Mouse (Mus musculus): ENCODE data around the gene Strc. TPM values are rescaled to one million over a fixed set of nuclear protein-coding genes. Genes with fewer than 3 reads are reported as not detected.

The Strc gene
- polyA plus RNA-seq, 1 experiment from 2014 or later, result not detected

GRCm38 (mm10) chr2:121403296-121403695, 16.3 kb upstream of the Strc start:
- Histone ChIP-seq H3K36me3 (ENCODE audit: poor library complexity, severe bottlenecking) (no peaks in the 10 kb centered on the region; the same call in 1 of the 2 replicates), H3K4me2 (no peak overlapping the region), H3K27ac (no peak overlapping the region), H3K9ac (no peak overlapping the region), H3K4me1 (no peaks in the 10 kb centered on the region), H3K9me3 (replicated peaks) (no peaks in the 10 kb centered on the region; the same call in 1 of the 2 replicates), H3K27me3 (no peaks in the 10 kb centered on the region), H3K4me3 (no peak overlapping the region)
- no peak for ATAC-seq

- Histone ChIP-seq H3K4me2 (no peak overlapping the region), H3K27me3 (no peaks in the 10 kb centered on the region), H3K9me3 (replicated peaks) (no peaks in the 10 kb centered on the region), H3K4me1 (no peaks in the 10 kb centered on the region), H3K4me3 (no peak overlapping the region), H3K27ac (no peak overlapping the region), H3K36me3 (ENCODE audit: poor library complexity, severe bottlenecking) (no peaks in the 10 kb centered on the region), H3K9ac (no peak overlapping the region)
- WGBS, result 16% methylated on average over 8 of the region's 8 CpGs
- no peak for ATAC-seq
Observed at GRCm38 (mm10) chr2:121396624-121397023, 9.7 kb upstream of the Strc start.

- H3K4me3 ChIP-seq, result no peak overlapping the region
- WGBS, result 66% methylated on average over 2 of the region's 2 CpGs
- no peak overlapping the region for H3K4me2 ChIP-seq
- no peak overlapping the region for H3K9ac ChIP-seq
- H3K9me3 ChIP-seq (replicated peaks), result no peaks in the 10 kb centered on the region
- no peaks in the 10 kb centered on the region for H3K4me1 ChIP-seq
- H3K27ac ChIP-seq, result no peak overlapping the region
- no peaks in the 10 kb centered on the region for H3K36me3 ChIP-seq (ENCODE audit: poor library complexity, severe bottlenecking)
- no peak for ATAC-seq
- H3K27me3 ChIP-seq, result no peaks in the 10 kb centered on the region
Observed at GRCm38 (mm10) chr2:121374766-121375165, 12.2 kb downstream of the Strc start.

- H3K27me3 ChIP-seq, result no peaks in the 10 kb centered on the region
- 68% methylated on average over 3 of the region's 3 CpGs for WGBS
- no peak for ATAC-seq
- H3K4me2 ChIP-seq, result no peak overlapping the region
- no peaks in the 10 kb centered on the region for H3K4me1 ChIP-seq
- no peaks in the 10 kb centered on the region for H3K9me3 ChIP-seq (replicated peaks)
- H3K27ac ChIP-seq, result no peak overlapping the region
- H3K4me3 ChIP-seq, result no peak overlapping the region
- H3K9ac ChIP-seq, result no peak overlapping the region
- H3K36me3 ChIP-seq (ENCODE audit: poor library complexity, severe bottlenecking), result no peaks in the 10 kb centered on the region
Observed at GRCm38 (mm10) chr2:121372266-121372665, 14.7 kb downstream of the Strc start.

- WGBS, result 83% methylated on average over 5 of the region's 5 CpGs
- no peak overlapping the region for H3K27ac ChIP-seq
Observed at GRCm38 (mm10) chr2:121370921-121371320, 16.0 kb downstream of the Strc start.

GRCm38 (mm10) chr2:121368831-121369230, 18.1 kb downstream of the Strc start:
- no peak overlapping the region for H3K27ac ChIP-seq
- H3K4me3 ChIP-seq, result no peak overlapping the region
- no peaks in the 10 kb centered on the region for H3K4me1 ChIP-seq
- ATAC-seq, result no peak
- H3K9ac ChIP-seq, result no peak overlapping the region
- H3K27me3 ChIP-seq, result no peaks in the 10 kb centered on the region
- no peaks in the 10 kb centered on the region for H3K9me3 ChIP-seq (replicated peaks)
- H3K4me2 ChIP-seq, result no peak overlapping the region
- 58% methylated on average over 2 of the region's 2 CpGs for WGBS
- no peaks in the 10 kb centered on the region for H3K36me3 ChIP-seq (ENCODE audit: poor library complexity, severe bottlenecking)

More at GRCm38 (mm10) chr2:121370921-121371320, 16.0 kb downstream of the Strc start:
- no peak for ATAC-seq
- no peaks in the 10 kb centered on the region for H3K4me1 ChIP-seq
- H3K27me3 ChIP-seq, result no peaks in the 10 kb centered on the region
- H3K4me3 ChIP-seq, result no peak overlapping the region
- H3K36me3 ChIP-seq (ENCODE audit: poor library complexity, severe bottlenecking), result no peaks in the 10 kb centered on the region
- H3K4me2 ChIP-seq, result no peak overlapping the region
- H3K9ac ChIP-seq, result no peak overlapping the region
- no peaks in the 10 kb centered on the region for H3K9me3 ChIP-seq (replicated peaks)

- no peak overlapping the region for H3K27ac ChIP-seq
- no peak for ATAC-seq
Observed at GRCm38 (mm10) chr2:121363656-121364055, 23.3 kb downstream of the Strc start.

GRCm38 (mm10) chr2:121359461-121359860, 27.5 kb downstream of the Strc start:
- Histone ChIP-seq H3K27ac (no peak overlapping the region), H3K36me3 (ENCODE audit: poor library complexity, severe bottlenecking) (no peaks in the 10 kb centered on the region), H3K27me3 (peaks cover 39% of the 10 kb centered on the region), H3K9ac (no peak overlapping the region), H3K4me3 (no peak overlapping the region), H3K4me2 (no peak overlapping the region), H3K9me3 (replicated peaks) (no peaks in the 10 kb centered on the region), H3K4me1 (peaks cover 9% of the 10 kb centered on the region)
- 41% methylated on average over 4 of the region's 4 CpGs for WGBS
- ATAC-seq, result no peak

More at GRCm38 (mm10) chr2:121363656-121364055, 23.3 kb downstream of the Strc start:
- Histone ChIP-seq H3K9me3 (replicated peaks) (no peaks in the 10 kb centered on the region), H3K4me2 (no peak overlapping the region), H3K4me3 (no peak overlapping the region), H3K4me1 (peaks cover 3% of the 10 kb centered on the region; the same call in 1 of the 2 replicates), H3K9ac (no peak overlapping the region), H3K27me3 (peaks cover 11% of the 10 kb centered on the region), H3K36me3 (ENCODE audit: poor library complexity, severe bottlenecking) (no peaks in the 10 kb centered on the region)
- 73% methylated on average over 3 of the region's 3 CpGs for WGBS

GRCm38 (mm10) chr2:121358381-121358780, 28.6 kb downstream of the Strc start:
- Histone ChIP-seq H3K4me3 (peak overlapping the region; percentile 37), H3K27ac (no peak overlapping the region), H3K9me3 (replicated peaks) (no peaks in the 10 kb centered on the region), H3K9ac (peak overlapping the region; percentile 61), H3K4me1 (peaks cover 14% of the 10 kb centered on the region), H3K36me3 (ENCODE audit: poor library complexity, severe bottlenecking) (no peaks in the 10 kb centered on the region), H3K27me3 (peaks cover 39% of the 10 kb centered on the region), H3K4me2 (peak overlapping the region; percentile 60)
- ATAC-seq, result peak; percentile 45; the same call in 1 of the 2 replicates
- under 1% methylated on average over 16 of the region's 16 CpGs for WGBS

- peaks cover 14% of the 10 kb centered on the region for H3K4me1 ChIP-seq
- WGBS, result 3% methylated on average over 4 of the region's 4 CpGs
Observed at GRCm38 (mm10) chr2:121357961-121358360, 29.0 kb downstream of the Strc start.

GRCm38 (mm10) chr2:121357494-121357893, 29.5 kb downstream of the Strc start, which contains the start of gene Ckmt1:
TSS of gene Ckmt1 (plus strand) at chr2:121357714.
- no peak for ATAC-seq
- Histone ChIP-seq H3K4me1 (peaks cover 14% of the 10 kb centered on the region), H3K9me3 (replicated peaks) (no peaks in the 10 kb centered on the region), H3K27ac (no peak within 1 kb of the TSS), H3K27me3 (peaks cover 39% of the 10 kb centered on the region), H3K4me2 (peak within 1 kb of the TSS; percentile 60), H3K9ac (peak within 1 kb of the TSS; percentile 61), H3K36me3 (ENCODE audit: poor library complexity, severe bottlenecking) (no peaks in the 10 kb centered on the region), H3K4me3 (peak within 1 kb of the TSS; percentile 37)
- 63% methylated on average over 5 of the region's 5 CpGs for WGBS

More at GRCm38 (mm10) chr2:121357961-121358360, 29.0 kb downstream of the Strc start:
- Histone ChIP-seq H3K27me3 (peaks cover 39% of the 10 kb centered on the region), H3K9me3 (replicated peaks) (no peaks in the 10 kb centered on the region), H3K27ac (no peak overlapping the region), H3K36me3 (ENCODE audit: poor library complexity, severe bottlenecking) (no peaks in the 10 kb centered on the region), H3K4me3 (peak overlapping the region; percentile 37; the same call in 1 of the 2 replicates), H3K9ac (no peak overlapping the region), H3K4me2 (peak overlapping the region; percentile 60)
- ATAC-seq, result no peak

GRCm38 (mm10) chr2:121354820-121355592, 32.0 kb downstream of the Strc start, which contains the start of gene Ppip5k1:
TSS of gene Ppip5k1 (minus strand) at chr2:121355396.
- peaks cover 14% of the 10 kb centered on the region for H3K4me1 ChIP-seq
- H3K36me3 ChIP-seq (ENCODE audit: poor library complexity, severe bottlenecking), result peaks cover 4% of the 10 kb centered on the region; the same call in 1 of the 2 replicates
- H3K4me2 ChIP-seq, result peak within 1 kb of the TSS; percentile 84
- no peaks in the 10 kb centered on the region for H3K9me3 ChIP-seq (replicated peaks)
- peak within 1 kb of the TSS; percentile 85 for H3K9ac ChIP-seq
- peak within 1 kb of the TSS; percentile 71 for H3K4me3 ChIP-seq
- peak within 1 kb of the TSS; percentile 74 for H3K27ac ChIP-seq
- under 1% methylated on average over 56 of the region's 58 CpGs for WGBS
- peaks cover 39% of the 10 kb centered on the region for H3K27me3 ChIP-seq
- ATAC-seq, result peak; percentile 98
